Mouse (Mus musculus) kidney, postnatal 0 days (tissue): ENCODE measurements at regions not wholly inside any gene's neighbourhood (a gene's known extent, or its start where the extent isn't known, plus 50 kb on each side); places are given as distances from the start of the nearest gene placed in this dataset.
A peak's percentile ranks its signal among the peaks of the same experiment; 100 is the strongest.

Experiments used
- ATAC-seq: fragments of 200-750 bp; cut with Nextera tagmentation; replicated peaks from 2 replicates; pipeline ENCODE4 v1.8.0; 2017; ENCODE audit warnings: low read depth, moderate number of reproducible peaks, moderate TSS enrichment, moderate library complexity; ENCODE audit not compliant: low FRiP score
- DNase-seq: peaks from one replicate; pipeline ENCODE4 v3.0.0-alpha.2; 2016; ENCODE audit warnings: low spot score
- H3K27ac ChIP-seq: fragments of 300-500 bp; sonication (generic); 2 replicates; pipeline ENCODE4 v1.5.1; 2014; ENCODE audit warnings: mild to moderate bottlenecking
- H3K27me3 ChIP-seq: fragments of 300-500 bp; sonication (generic); 2 replicates; pipeline ENCODE4 v1.6.1; 2014; ENCODE audit warnings: low read length, mixed read lengths; ENCODE audit not compliant: insufficient read depth
- H3K36me3 ChIP-seq: fragments of 300-500 bp; sonication (generic); 2 replicates; pipeline ENCODE4 v1.6.1; 2014; ENCODE audit warnings: low read length, mixed read lengths; ENCODE audit not compliant: insufficient read depth
- H3K4me1 ChIP-seq: fragments of 300-500 bp; sonication (generic); replicated peaks from 2 replicates; pipeline ENCODE4 v1.6.1; 2014; ENCODE audit warnings: antibody characterized with exemption, low read length, mixed read lengths; ENCODE audit not compliant: insufficient read depth
- H3K4me2 ChIP-seq: fragments of 300-500 bp; sonication (generic); 2 replicates; pipeline ENCODE4 v1.6.1; 2014; ENCODE audit warnings: mild to moderate bottlenecking, low read length, moderate library complexity, mixed read lengths
- H3K4me3 ChIP-seq: fragments of 300-500 bp; sonication (generic); replicated peaks from 2 replicates; pipeline ENCODE4 v1.5.1; 2014; ENCODE audit warnings: low read depth, low read length
- H3K9ac ChIP-seq: fragments of 300-500 bp; sonication (generic); 2 replicates; pipeline ENCODE4 v1.6.1; 2014; ENCODE audit warnings: low read depth, low read length
- H3K9me3 ChIP-seq: fragments of 300-500 bp; sonication (generic); replicated peaks from 2 replicates; pipeline ENCODE4 v1.6.1; 2016; ENCODE audit warnings: low read length, inconsistent platforms, mixed read lengths
- CTCF ChIP-seq: IDR thresholded peaks from 2 replicates; pipeline ENCODE4 v1.5.1; 2016; ENCODE audit warnings: antibody characterized with exemption, low read depth, mild to moderate bottlenecking, moderate library complexity
- WGBS: fragments of 180-500 bp; shearing (Covaris S2); extraction: QIAGEN DNeasy Blood & Tissue Kit; methylation state at CpG from one replicate; pipeline ENCODE4 v1.1.7; 2014; 5-methylcytosine and 5-hydroxymethylcytosine counted together

GRCm38 (mm10) chr12:77179138-77179537, 58.8 kb upstream of the Fut8 start:
- 0 out of 2 replicates have a peak, but pooled peaks cover 4% of the 10 kb centered on the region for H3K4me1 ChIP-seq
- no peaks in the 10 kb centered on the region for H3K27me3 ChIP-seq
- ATAC-seq (no peak), DNase-seq (no peak)
- H3K9ac ChIP-seq, result no peak overlapping the region
- TF ChIP-seq CTCF, result no peak
- no peaks in the 10 kb centered on the region for H3K36me3 ChIP-seq
- no peak overlapping the region for H3K4me3 ChIP-seq
- no peak overlapping the region for H3K27ac ChIP-seq
- no peak overlapping the region for H3K4me2 ChIP-seq
- no peaks in the 10 kb centered on the region for H3K9me3 ChIP-seq
- 79% methylated on average over 7 of the region's 7 CpGs for WGBS

- Histone ChIP-seq H3K9ac (no peak overlapping the region), H3K4me3 (no peak overlapping the region), H3K9me3 (no peaks in the 10 kb centered on the region), H3K27ac (0 out of 2 replicates have a peak overlapping the region, but pooled peaks have one; percentile 25), H3K4me1 (0 out of 2 replicates have a peak, but pooled peaks cover 4% of the 10 kb centered on the region), H3K36me3 (no peaks in the 10 kb centered on the region), H3K27me3 (no peaks in the 10 kb centered on the region), H3K4me2 (no peak overlapping the region)
- WGBS, result 38% methylated on average over 15 of the region's 15 CpGs
- 0 out of 2 replicates have a peak, but pooled peaks have one; percentile 40 for ATAC-seq
- TF ChIP-seq CTCF, result no peak
- peak; percentile 47 for DNase-seq
These were observed 59.9 kb upstream of the Fut8 start for GRCm38 (mm10) chr12:77177811-77178578.

- 55% methylated on average over 3 of the region's 3 CpGs for WGBS
- H3K4me3 ChIP-seq, result no peak overlapping the region
- 0 out of 2 replicates have a peak, but pooled peaks cover 4% of the 10 kb centered on the region for H3K4me1 ChIP-seq
- no peaks in the 10 kb centered on the region for H3K9me3 ChIP-seq
- TF ChIP-seq CTCF, result no peak
- no peak overlapping the region for H3K4me2 ChIP-seq
- no peaks in the 10 kb centered on the region for H3K36me3 ChIP-seq
- ATAC-seq (no peak), DNase-seq (peak; percentile 19)
- no peak overlapping the region for H3K27ac ChIP-seq
- H3K9ac ChIP-seq, result no peak overlapping the region
- no peaks in the 10 kb centered on the region for H3K27me3 ChIP-seq
These were observed 60.6 kb upstream of the Fut8 start for GRCm38 (mm10) chr12:77177303-77177702.

DNA sequence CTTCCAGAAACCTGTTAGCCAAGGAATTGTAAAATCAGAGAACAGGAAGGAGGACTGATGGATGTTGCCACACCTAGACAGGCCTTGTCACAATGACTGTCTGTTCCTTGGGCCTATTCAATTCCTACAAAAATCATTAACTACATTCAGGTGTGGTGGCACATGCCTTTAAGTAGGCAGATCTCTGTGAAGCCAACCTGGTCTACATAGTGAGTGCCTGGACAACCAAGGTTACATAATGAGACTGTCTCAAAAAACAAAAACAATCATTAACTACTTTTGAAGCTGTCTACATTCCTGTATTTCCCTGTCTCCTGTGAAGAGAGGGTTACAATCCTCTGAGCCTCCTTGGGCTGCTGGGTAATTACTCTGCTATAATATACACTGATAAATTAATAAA, 63.9 kb upstream of the Fut8 start:
- H3K36me3 ChIP-seq, result no peaks in the 10 kb centered on the region
- H3K27ac ChIP-seq, result no peak overlapping the region
- H3K4me2 ChIP-seq, result no peak overlapping the region
- no peak overlapping the region for H3K9ac ChIP-seq
- no peak for DNase-seq
- no peaks in the 10 kb centered on the region for H3K27me3 ChIP-seq
- ATAC-seq, result no peak
- H3K4me3 ChIP-seq, result no peak overlapping the region
- H3K4me1 ChIP-seq, result 0 out of 2 replicates have a peak, but pooled peaks cover 4% of the 10 kb centered on the region
- no peaks in the 10 kb centered on the region for H3K9me3 ChIP-seq
- no peak for TF ChIP-seq CTCF

- Histone ChIP-seq H3K4me1 (no peaks in the 10 kb centered on the region), H3K36me3 (no peaks in the 10 kb centered on the region), H3K4me3 (no peak overlapping the region), H3K9me3 (no peaks in the 10 kb centered on the region), H3K4me2 (no peak overlapping the region), H3K27me3 (no peaks in the 10 kb centered on the region), H3K27ac (no peak overlapping the region), H3K9ac (no peak overlapping the region)
- ATAC-seq, result no peak
- DNase-seq, result no peak
- TF ChIP-seq CTCF, result no peak
- 90% methylated on average over 2 of the region's 2 CpGs for WGBS
These were observed 65.4 kb upstream of the Fut8 start for GRCm38 (mm10) chr12:77172540-77172939.

- Histone ChIP-seq H3K4me2 (no peak overlapping the region), H3K9me3 (no peaks in the 10 kb centered on the region), H3K27ac (no peak overlapping the region), H3K27me3 (no peaks in the 10 kb centered on the region), H3K4me1 (no peaks in the 10 kb centered on the region), H3K9ac (no peak overlapping the region), H3K36me3 (no peaks in the 10 kb centered on the region), H3K4me3 (no peak overlapping the region)
- 69% methylated on average over 5 of the region's 5 CpGs for WGBS
- TF ChIP-seq CTCF, result no peak
- DNase-seq (no peak), ATAC-seq (no peak)
These were observed 67.7 kb upstream of the Fut8 start for GRCm38 (mm10) chr12:77170257-77170656.
